Mouse (Mus musculus) lung, postnatal 4 days (tissue): ENCODE results near the gene Tecr.

Source experiments
- DNase-seq, 2 experiments: peaks; one replicate each; pipeline ENCODE4 v3.0.0; 2021

Tecr gene

DNA sequence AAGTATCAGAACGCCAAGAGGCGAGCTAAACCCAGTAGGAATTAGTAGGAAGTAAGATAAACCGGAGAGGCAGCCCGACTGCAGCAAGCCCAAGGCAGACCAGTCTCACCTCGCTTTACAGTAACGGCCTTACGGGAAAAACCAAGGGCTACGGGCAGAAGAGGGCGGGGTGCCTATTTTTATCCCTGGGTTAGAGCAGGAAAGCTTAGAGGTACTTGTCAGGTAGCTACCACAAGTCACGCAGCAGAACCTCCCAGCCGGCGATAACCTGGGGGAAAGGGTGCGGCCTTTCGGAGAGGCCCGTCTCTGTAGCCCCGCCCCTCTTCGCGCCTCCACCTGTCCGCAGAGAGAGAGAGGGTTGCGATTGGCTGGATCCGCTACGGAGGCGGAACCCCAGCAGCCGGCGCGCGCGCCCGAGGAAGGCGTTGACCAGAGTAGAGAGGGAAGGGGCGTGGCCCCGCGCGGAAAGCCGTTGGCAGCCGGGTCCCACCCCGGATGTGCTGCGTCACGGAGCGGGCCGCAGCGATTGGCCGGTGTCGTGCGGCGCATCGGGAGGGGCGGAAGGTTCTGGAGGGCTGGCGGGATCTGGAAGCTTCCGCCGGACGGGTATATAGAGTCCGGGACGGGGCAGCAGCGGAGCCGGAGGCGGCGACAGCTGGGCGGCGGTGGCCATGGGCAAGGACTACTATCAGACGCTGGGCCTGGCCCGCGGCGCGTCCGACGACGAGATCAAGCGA, at the start of gene Tecr, which contains the start of gene Dnajb1:
TSS of gene Tecr (minus strand) at position 311 of the 737 bp plus-strand sequence.
TSS of gene Dnajb1 (plus strand) at position 533 of the 737 bp plus-strand sequence.
- DNase-seq = peak; percentile 100

- peak; percentile 67 to 85 for DNase-seq
These were observed 48.9 kb upstream of the Tecr start for GRCm38 (mm10) chr8:83656484-83657246.

GRCm38 (mm10) chr8:83656043-83656442, 48.3 kb upstream of the Tecr start:
- no peak for DNase-seq

DNA sequence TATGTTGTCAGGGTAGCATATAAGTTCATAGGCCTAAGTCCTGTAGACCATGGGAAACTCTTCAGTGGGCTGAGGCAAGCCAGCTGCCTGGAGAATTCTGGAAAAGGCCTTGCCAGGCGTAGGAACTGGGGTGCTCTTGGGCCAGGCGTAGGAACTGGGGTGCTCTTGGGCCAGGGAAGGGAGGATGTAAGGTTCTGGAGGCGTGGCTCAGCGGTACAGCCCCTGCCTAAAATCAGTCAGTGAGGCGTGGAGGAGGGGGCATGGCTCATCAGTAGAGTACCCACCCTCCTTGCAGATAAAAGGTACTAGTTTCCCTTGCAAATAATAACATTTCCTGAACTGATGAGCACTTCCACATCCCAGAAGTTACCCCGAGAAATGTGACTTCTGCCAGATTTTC, 47.0 kb upstream of the Tecr start:
- no peak for DNase-seq

DNA sequence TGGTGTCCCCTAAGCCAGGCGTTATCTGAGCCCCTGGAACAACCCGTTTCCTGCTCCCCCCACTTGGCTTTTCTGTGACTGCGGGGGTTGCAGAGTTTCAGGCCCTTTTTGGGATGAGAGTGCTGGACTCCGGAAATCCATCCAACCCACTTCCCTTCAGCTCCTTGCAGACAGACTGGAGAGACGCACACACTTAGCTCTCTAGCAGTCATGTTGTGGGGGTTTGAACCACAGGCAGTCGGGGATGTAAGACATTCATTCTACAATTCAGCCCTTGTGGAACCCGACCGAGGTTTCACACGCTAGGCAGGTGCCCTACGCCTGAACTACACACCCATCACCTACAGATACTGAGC, 45.9 kb upstream of the Tecr start:
- no peak for DNase-seq

DNA sequence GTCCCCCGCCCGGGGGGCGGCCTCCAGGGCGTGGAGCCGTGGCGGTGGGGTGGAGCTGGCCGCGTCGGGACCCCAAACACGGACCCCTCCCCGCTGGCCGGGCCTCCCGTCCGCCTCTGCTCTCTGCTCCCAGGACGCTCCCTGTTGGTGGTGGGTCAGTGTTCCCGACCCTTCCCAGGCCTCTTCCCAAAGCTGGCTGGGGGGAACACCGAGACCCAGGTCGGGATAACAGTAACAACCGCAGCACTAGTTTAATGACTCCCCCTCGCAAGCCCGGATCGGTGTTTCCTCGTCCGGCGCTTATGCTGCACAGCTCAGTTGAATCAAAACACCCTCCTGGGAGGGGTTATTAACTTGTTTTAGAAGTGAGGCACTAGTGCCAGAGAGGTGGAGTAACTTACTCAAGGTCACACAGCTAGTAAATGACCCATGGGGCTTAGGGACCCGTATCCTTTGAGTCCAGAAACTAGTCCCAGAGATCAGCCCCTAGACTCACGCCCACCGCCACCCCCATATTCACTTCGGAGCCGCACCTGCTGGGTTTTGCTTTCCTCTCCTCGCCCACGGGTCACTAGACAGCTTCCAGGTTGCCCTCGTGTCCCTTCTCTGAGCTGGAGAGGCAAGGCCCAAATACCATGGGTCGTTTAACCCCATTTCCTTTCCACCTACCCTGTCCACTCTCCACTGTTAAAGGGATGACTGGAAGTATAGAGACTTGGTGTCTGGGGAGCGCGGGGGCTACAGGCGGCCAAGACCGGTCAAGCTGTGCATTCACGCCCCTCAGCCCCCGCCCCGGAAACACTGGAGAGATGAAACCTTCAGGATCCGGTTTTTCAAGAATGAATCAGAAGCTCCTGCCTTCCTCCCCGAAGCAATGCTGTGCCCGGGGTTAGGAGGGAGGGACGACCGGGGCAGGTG, 45.2 kb upstream of the Tecr start:
- peak; percentile 60 to 64 for DNase-seq

DNA sequence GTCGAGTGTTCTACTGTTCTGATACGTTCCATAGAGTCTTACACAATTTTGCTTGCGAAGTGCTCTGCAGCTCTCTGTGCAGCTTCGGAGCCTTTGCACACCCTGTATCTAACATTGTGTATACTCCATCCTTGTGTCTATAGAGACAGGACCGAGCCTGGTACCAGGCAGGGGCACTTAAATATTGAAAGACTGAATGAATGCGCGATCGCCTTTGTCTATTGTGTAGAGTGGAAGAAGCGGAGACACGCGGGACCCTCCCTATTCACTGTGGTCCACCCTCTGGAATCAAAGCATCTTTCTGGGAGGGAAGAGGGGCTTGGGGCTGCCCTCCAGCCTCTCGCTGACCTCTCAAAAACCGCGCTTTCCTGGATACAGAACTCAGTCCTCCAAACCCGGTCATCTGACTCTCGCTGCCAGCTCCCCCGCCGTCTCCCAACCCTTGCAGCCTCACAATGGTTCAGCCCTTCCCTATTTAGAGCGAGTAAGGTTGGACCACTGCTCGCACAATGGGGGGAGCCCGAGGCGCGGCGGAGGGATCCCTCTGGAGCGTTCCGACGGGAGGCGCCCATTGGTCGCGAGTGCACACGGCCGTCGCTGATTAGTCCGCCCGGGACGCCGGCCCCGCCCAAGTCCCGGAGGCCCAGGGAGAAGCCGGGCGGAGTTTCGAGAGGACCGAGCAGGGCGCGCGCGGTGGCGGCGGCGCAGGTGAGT, 44.4 kb upstream of the Tecr start, which contains the start of gene Gipc1:
TSS of gene Gipc1 (plus strand) at position 648 of the 714 bp plus-strand sequence.
- DNase-seq = peak; percentile 97 to 99

- no peak for DNase-seq
These were observed 41.9 kb upstream of the Tecr start for GRCm38 (mm10) chr8:83649699-83650098.

- no peak for DNase-seq
These were observed 40.3 kb upstream of the Tecr start for GRCm38 (mm10) chr8:83648031-83648430.

- DNase-seq = no peak
These were observed 39.7 kb upstream of the Tecr start for GRCm38 (mm10) chr8:83647511-83647910.

- DNase-seq = no peak
These were observed 31.9 kb upstream of the Tecr start for GRCm38 (mm10) chr8:83639649-83640048.

- DNase-seq = no peak
These were observed 31.1 kb upstream of the Tecr start for GRCm38 (mm10) chr8:83638856-83639255.

DNA sequence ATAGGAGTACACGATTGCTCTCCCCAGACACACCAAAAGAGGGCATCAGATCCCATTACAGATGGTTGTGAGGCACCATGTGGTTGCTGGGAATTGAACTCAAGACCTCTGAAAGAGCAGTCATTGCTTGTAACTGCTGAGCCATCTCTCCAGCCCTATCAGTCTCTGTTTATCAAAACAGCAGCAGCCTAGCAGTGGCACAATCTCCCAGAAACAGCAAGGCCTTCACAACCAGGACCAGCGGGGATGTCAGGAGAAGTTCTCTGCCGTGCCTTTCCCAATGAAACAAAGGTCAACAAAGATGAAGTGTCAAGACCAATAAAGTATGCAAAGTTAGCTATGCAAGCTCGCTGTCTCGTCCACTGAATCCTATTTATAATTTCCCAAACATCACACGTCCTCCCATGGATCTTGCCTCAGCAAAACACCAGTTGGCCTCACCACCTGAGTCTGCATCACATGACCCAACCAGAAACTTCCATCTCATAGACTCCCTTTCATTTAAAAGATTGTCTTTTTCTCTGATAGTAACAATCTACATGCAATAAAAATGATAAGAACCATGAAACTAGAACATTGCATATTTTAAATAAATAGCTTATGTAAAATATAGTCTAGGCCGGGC, 24.4 kb upstream of the Tecr start:
- no peak for DNase-seq

GRCm38 (mm10) chr8:83625676-83626299, 18.0 kb upstream of the Tecr start:
- peak in 1 of 2 experiments; percentile 17 for DNase-seq

DNA sequence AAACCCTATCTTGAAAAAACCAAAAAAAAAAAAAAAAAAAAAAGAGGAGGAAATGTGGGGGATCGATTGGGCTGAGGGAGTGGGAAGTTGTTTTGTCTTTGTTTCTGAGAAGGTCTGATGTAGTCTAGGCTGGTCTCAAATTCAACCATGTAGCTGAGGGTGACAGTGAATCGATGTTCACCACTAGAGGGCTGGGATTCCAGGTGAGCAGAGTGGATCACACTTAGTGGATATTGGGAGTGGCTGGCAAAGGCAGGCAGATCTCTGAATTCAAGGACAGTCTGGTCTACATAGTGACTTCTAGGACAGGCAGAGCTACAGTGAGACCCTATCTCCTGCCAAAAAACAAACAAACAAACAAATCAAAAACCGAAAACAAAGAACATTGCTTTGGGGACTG, 17.0 kb upstream of the Tecr start:
- DNase-seq = peak; percentile 21 to 48

- DNase-seq = peak in 1 of 2 experiments; percentile 16
These were observed 15.8 kb upstream of the Tecr start for GRCm38 (mm10) chr8:83623549-83623948.

- DNase-seq = peak; percentile 88 to 90
These were observed 14.7 kb upstream of the Tecr start for GRCm38 (mm10) chr8:83622389-83622989.

GRCm38 (mm10) chr8:83621691-83622388, 14.1 kb upstream of the Tecr start:
- no peak for DNase-seq

DNA sequence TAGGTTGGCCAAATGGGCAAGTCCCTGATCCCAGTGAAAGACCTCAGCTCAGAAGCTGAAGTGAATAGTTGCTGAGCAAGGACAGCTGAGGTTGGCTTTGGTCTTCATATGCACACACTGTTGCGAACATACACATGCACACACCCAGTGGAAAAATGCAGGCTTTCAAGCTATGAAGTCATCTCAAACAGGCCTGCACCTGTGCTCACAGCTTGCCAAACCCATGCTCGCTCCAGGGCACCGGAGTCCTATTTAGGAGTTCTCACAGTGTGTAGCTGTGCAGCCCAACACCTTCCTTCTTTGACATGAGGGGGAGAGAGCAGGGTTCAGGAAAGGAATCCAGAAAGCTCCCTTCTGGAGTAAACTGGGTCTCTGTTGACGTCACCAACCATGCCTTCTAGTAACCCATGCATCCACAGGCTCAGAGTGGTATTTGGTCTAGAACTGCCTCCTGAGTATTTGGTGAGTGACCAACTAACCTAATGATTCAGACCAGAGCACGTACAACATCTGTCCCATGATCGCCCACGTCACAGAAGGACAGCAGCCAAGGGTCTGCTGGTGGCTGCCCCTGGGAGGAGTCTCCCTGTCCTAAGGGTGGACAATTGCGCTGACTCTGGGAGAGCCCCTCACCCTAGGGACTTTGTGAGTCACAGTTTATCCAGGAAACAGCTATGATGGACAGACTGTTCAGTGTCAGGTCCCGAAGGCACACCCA, 12.0 kb upstream of the Tecr start:
- peak in 1 of 2 experiments; percentile 27 for DNase-seq

- no peak for DNase-seq
These were observed 10.8 kb upstream of the Tecr start for GRCm38 (mm10) chr8:83618566-83618965.
